Mouse (Mus musculus): ENCODE results near the gene Vac14.

Gene Vac14

DNA sequence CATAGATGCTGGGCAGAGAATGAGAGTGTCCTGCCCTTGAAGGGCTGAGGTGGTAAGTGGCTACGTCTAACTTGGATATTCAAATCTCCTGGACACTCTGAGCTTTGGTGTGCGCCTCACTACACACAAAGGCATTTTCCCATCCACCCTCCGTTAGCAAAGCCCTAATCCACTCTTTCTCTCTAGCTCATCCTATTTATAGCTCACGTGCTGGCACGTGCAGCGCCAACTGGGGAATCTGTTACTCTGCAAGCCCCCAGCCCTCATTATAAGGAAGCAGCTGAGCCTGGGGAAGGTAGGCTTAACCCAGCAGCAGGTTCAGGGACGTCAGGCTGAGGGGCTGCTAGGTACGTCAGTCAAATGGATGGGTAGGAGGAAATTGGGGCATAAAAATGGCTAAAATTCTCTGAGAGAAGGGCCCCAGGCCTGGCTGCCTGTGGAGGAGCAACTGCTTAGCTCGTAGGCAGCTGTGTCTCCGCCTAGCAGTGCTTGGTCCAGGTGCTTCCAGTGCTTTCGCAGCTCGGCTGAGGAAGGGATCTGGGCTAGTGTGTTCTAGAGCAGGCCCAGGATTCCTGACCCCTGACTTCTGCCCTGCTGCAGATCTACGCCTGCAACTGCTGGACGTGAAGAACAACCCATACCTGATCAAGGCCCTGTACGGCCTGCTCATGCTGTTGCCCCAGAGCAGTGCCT is 96.6 kb downstream of the Vac14 start:
- in situ Hi-C loops (cut with MboI, MseI), result loop anchor here in 1 of 2 experiments (5.0 kb wide), 1 partner anchor 98 kb away; the partner anchor contains the start of gene Vac14

DNA sequence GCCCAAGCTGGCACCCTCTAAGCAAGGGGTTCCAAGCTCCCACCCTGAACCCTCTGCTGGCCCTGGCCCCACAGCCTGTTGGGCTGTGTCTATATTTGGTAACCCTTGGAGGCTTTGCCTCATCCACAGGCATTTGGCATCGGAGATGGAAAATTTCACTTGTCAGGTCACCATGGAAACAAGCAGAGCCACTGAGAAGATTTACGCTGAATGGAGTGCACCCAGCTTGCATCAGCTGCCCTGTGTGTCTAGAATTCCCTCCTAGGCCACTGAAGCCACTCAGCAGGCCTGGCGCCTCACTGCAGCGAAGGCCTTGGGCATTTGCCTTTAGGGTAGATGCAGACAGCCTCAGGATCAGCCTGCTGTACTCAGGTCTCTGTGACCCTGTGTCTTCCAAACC is 97.7 kb downstream of the Vac14 start:
- in situ Hi-C loops (cut with MboI, MseI), result loop anchor here in 1 of 2 experiments (5.0 kb wide), 1 partner anchor 99 kb away; the partner anchor contains the start of gene Vac14

DNA sequence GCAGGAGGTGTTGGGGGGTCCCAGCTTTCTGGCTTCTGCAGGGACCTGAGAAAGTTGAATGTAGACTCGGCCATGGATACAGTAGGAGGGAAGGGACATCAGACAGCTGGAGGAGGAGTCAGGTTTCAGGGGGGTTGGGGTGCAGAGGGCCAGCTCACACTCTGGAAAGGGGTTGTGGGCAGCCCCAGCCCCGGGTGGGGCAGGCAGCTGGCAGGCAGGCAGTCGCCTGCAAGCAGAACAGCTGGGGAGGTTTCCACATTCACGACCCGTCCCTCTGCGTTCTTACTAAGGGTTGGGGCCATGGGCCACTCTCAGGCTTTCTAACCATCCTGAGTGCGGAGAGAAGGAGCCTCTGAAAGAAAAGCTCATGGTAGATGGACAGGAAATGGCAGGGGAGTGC is 98.7 kb downstream of the Vac14 start:
- in situ Hi-C loops (cut with MboI, MseI), result loop anchor here in 1 of 2 experiments (5.0 kb wide), 1 partner anchor 100 kb away; the partner anchor contains the start of gene Vac14

DNA sequence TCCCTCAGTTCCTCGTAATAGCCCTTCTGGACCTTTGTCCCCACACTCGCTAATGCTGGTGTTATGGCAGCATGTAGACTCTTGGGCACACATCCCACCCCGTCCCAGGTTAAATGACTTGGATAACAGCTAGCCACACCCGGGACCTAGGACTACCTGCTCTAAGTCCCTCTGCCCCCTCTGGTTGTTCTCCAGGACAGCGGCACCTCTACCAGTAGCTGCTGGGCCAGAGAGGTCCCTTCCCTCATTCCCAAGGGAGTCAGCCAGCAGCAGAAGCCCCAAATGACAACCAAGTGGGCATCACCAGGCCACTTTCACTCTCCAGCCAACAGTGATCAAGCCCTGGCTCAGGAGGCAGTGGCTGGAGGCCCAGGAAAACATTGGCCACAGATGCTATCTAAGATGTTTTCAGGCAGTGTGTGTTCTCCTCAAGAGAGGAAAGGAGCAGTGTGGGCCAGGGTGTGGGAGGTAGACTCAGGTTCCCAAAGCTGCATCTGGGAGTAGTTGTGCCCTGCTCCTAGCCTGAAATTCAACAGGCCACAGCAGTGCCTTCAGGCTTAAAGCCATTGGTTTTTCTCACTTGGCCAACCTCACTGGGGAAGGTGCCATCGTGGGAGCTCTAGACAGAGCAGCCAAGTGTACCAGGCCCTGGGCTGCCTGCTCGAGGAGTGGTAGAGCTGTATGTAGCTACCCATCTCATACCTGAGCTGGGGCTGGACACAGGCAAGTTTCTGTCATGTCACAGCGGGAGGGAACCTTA is 100.0 kb downstream of the Vac14 start:
- in situ Hi-C loops (cut with MboI, MseI), result loop anchor here in 1 of 2 experiments (5.0 kb wide), 1 partner anchor 101 kb away; the partner anchor contains the start of gene Vac14

DNA sequence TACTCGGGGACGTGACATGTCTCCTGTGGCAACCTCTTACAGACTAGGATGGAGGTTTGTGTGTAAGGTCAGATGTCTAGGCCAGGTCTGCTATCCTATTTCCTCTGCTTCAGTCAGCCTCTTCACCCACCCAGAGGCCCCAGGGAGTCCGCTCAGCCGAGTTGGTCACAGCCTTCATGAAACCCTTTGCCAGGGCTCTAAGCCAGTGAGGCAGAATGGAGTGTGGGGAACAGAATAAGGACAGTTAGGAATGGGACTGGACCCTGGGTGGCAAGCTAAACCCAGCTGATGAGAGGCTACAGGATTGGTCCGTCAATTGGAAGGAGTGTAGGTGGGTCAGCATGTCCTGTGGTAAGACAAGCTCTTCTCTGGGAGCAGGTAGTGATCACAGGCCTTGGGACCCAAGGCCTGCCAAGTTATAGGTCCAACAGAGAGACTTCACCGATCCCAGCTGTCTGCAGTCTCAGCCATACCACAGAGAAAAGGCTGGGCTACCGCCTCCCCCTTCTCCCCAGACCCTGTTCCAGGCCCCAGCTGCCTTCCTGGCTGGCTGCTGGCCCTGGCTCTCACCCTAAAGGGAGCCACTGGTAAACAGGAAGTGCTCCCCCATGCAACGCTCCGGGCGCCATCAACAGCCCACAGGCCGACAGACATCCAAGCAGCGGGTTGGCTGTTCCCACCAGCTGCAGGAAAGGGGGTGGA is 100.7 kb downstream of the Vac14 start:
- in situ Hi-C loops (cut with MboI, MseI), result loop anchor here in 1 of 2 experiments (5.0 kb wide), 1 partner anchor 102 kb away; the partner anchor contains the start of gene Vac14

DNA sequence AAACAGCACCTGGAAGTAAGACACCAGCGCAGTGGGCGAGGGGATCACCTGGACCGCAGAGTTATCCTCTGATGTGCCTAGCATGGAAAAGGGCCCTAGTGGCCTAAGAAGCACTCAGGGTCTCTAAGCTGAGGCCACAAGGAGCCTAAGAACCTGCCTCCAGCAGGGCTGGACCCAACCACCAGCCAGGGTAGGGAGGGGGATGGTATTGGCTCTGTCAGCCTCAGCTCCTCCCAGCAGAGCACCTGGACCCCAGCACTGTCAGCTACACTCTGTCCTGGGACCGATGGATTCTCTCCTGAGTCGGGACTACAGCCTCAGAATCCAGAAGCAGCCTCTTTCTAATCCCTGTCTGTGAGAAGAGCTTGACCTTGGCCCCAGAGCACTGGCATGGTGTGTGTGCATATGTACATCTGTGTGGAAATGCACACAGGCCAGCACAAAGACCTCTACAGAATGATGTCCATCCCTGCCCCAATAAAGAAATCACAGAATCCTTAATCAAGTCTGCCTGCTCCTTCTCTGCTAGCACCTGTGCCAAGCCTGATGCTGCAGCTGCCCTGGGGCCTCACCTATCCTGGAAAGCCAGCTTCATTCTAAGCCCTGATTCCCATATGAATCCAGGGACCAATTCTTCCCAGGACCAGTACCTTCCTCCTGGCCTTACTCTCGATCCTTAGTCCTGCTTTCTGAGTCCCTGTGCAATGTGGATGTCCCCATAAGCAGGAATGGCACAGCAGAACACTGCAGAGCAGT is 101.7 kb downstream of the Vac14 start:
- in situ Hi-C loops (cut with MboI, MseI), result loop anchor here (5.0 kb wide), 1 partner anchor 103 kb away; the partner anchor contains the start of gene Vac14 (in 2 of the 2)

DNA sequence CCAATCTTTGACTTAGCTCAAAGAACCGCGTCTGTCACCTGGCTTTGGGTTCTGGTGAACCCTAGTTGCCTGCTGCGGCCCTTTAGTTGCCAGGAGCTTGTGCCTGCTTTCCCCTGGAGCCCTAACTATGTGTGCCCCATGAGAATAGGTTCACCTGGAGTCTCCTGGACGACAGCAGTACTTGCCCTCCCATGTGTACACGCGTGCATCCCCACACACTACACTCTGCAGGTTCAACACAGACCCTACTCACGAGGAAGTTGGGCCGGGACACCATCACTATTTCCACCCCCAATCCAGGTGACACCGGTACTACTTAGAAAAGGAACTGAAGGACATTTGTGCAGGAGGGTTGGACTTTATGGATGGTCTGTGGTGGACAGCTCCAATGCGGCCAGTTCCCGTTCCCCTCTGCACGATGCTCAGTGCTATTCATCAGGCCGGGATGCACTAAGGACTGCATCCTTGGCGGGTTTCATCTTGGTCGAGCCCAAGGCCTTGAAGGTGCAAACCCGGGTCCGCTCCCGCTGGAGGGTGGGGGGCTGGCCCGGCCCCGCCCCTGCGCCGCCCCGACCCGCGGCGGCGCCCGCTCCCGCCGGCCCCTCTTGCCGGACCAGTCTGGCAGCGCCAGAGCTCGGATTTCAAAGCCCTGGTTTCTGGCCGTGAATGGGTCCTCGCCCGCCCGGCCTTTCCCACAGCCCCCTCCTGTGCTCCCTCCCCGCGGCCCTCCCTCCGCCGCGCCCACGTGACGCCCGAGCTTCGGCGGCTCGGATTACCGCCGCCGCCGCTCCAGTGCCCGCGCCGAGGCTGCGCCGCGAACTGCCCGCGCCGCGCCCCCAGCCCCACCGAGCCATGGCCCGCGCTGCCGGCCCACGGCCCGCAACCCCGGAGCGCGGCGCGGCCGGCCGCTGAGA is 102.6 kb downstream of the Vac14 start, which contains the start of gene Mtss1l:
Gene Mtss1l, plus strand, starts transcription at position 792 of the 914 bp plus-strand sequence.
- in situ Hi-C loops (cut with MboI, MseI), result loop anchor here in 1 of 2 experiments (5.0 kb wide), 1 partner anchor 104 kb away; the partner anchor contains the start of gene Vac14

DNA sequence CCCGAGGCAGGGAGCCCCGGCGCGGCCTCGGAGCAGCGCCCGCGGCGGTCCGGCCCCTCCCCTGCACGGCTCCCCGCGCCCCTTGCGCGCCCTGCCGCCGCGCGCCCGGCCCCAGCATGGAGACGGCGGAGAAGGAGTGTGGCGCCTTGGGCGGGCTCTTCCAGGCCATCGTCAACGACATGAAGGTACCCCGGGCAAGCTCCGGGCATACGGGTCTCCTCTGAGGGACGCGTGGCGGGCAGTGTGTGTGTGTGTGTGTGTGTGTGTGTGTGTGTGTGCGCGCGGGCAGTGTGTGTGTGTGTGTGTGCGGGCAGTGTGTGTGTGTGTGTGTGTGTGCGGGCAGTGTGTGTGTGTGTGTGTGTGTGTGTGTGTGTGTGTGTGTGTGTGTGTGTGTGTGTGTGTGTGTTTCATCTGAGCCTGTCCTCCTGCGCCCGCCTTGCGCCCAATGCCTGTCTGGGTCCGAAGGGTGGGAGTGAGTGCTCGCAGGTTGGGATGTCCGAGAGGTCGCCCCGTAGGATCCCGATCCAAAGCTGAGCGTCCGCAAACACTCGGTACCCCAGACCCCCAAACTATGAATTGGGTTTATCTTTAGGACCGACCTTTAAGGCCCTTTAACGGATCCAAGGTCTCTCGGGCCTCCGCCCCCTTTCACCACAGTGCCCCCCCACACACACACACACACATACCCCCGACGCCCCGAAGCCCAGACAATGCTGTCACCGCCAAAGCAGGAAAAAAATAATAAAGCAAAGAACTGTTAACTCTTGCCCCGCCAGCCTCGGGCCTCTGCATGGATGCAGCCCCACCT is 103.4 kb downstream of the Vac14 start:
- in situ Hi-C loops (cut with MboI, MseI), result loop anchor here in 1 of 2 experiments (5.0 kb wide), 1 partner anchor 105 kb away; the partner anchor contains the start of gene Vac14

DNA sequence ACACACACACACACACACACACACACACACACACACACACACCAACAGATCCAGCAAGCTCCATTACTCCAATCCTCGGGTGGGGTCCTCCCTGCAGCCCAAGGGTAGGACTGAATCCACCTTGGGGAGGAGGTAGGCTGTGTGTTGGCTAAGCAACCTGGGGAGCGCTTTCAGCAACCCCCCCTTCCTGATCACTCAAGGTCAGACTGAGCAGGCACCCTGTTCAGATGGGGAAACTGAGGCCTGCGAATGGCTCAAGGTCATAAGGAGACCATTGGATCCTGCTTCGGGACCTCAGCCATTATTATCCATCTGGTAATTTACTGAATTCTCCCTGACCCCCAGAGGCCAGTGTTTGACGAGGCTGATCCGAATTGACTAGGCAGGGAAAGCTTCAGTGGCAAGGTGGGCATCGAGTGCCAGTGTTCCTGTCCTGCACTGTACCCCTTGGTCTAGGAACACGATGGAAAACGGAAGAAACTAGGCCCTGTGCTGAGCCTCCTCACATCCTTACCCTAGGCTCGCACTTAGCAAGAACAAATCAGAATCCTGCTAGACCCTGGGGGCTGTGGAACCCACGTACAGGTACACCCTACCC is 104.1 kb downstream of the Vac14 start:
- in situ Hi-C loops (cut with MboI, MseI), result loop anchor here in 1 of 2 experiments (5.0 kb wide), 1 partner anchor 105 kb away; the partner anchor contains the start of gene Vac14

DNA sequence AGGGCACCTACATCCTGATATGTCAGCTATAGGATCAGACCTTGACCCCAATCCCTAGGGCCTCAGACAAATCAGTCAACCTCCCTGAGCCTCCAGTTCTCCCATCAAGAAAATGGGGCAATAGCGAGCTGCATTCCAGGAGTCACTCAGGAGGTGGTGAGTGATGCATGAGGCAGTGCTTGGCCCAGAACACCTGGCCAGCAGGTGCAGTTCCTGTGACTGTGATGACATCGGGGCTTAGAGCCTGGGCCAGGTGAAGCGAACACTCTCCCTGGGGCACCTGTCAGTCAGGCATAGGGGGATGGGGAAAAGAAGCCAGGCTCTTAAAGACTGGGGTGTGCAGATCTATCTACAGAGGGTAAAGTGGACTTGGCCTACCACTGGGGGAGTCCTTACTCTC is 106.1 kb downstream of the Vac14 start:
- in situ Hi-C loops (cut with MboI, MseI), result loop anchor here in 1 of 2 experiments (5.0 kb wide), 1 partner anchor 107 kb away; the partner anchor contains the start of gene Vac14

DNA sequence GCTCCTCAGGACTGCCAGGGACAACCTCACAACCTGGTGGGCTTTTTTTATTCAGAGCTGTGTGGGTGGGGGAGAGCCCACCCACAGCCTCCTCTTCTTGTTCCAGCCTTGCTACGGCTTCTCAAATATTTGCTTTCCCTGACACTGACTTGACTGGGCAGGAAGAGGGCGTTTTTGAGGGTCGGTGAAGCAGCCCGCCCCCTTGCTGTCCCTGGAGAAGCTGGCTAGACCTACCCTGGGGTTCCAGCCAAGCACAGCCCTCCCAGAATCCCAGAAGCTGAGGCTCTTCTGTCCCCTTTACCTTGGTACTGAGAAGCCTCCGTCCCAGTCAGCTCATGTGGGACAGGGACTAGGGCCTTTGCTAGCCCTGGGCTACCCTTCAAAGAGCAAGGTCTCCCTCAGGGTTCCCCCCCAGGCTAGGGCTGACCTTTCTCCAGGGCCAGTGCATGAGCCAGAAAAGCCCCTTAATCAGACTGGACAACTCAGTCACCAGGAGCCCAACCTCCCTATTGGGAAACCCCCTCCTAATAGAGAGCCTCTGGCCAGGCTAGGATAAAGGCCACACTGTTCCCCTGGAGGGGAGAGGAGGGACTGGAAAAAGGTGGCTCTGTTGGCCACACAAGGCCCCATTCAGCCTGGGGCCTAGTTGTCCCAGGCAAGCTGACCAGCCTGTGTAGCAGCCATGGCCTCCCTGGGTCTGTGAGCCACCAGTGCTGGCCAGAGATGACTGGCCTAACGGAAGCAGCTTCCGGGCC is 106.9 kb downstream of the Vac14 start:
- in situ Hi-C loops (cut with MboI, MseI), result no loop called here

DNA sequence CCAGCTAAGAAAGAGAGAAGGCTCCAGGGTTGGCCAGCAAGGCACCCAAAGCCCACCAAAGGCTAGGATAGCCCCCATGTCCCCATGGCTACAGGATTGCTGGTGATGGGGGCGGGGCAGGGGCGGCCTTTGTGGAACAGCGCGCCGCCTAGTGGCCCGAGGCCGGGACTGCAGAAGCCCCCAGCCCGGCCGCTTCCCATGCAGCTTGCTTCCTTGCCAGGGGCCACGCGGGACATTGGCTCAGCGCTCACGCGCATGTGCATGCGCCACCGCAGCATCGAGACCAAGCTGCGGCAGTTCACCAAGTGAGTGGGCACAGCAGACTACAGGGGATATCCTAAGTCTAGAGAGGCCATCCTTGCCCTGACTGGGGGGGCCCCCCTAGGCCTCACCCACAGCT is 108.5 kb downstream of the Vac14 start:
- in situ Hi-C loops (cut with MboI, MseI), result no loop called here

DNA sequence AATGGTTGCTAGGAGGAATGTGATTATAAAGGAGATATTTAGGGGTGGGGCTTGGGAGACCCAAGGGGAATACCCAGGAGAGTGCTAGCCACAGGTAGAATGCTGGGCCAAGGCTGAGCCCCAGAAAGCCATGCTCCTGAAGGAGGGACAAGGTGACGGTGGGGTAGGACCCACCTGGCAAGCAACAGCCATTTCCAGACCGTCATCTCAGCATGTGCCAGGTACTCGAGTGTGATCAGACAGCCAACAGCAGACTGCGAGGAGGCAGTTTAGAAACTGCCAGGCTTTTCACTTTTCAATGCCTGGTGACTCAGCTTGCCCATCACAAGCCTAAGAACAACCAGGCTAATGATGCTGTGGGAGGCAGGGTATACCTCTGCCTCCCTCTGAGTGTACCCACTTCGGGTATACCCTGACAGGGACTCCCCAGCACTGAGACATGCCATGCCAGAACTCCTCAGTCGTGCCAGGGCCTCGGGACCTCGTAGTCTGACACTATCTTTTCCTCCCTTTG is 113.0 kb downstream of the Vac14 start:
- in situ Hi-C loops (cut with MboI, MseI), result no loop called here

DNA sequence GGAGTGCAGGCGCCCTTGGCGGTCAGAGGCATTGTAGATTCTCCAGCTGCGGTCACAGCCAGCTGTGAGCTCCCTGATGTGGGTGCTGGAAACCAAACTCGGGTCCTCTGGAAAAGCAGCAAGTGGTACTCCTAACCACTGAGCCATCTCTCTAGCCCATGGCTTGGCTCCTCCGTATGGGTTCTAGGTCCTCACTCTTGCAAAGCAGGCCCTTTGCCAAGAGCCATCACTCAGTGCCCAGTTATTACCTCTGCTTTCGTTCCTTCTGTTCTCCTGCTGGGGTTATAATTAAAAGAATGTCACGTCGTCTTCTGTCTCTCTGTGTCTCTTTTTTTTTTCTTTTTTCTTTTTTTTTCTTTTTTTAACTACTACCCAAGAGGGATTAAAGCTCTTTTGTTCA is 114.7 kb downstream of the Vac14 start:
- in situ Hi-C loops (cut with MboI, MseI), result no loop called here

DNA sequence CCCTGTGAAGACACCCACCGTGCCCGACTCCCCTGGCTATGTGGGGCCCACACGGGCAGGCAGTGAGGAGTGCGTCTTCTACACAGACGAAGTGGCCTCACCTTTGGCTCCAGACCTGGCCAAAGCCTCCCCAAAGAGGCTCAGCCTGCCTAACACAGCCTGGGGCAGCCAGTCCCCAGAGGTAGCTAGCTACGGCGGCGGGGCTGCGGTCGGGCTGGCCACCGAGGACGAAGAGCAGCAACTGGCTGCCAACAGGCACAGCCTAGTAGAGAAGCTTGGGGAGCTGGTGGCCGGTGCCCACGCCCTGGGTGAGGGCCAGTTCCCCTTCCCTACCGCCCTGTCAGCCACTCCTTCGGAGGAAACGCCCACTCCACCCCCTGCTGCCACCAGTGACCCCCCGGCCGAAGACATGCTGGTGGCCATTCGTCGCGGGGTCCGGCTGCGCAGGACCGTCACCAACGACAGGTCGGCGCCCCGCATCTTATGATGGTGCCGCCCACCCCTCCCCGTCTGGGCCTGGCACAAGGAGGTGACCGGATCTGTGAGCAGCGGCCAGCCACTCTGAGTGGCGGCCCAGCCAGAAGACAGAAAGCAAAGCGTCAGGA is 120.3 kb downstream of the Vac14 start:
- in situ Hi-C loops (cut with MboI, MseI), result no loop called here

DNA sequence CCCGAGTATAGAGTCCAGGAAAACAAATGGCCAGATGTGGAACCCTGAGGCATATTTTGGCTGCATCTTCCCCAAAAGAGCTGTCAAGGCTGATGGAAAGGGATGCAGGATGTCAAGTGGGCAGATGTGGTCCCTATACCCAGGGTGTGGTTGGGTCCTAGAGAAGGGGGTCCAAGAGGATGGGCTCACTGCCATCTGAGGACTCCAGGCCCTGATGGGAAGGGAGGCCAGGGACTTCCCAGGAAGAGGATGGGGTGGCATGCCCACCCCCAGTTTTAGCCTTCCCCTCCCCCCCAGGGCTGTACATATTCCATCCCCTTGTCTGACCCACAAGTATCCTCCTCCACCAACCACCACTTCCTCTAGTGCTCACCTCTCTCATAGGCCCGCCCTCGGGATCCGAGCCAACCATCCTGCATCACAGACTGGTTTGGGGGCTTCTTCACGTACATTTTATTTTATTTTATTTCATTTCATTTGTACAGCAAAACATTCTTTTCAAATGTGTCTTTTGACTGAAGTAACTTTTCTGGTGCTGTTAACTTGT is 122.3 kb downstream of the Vac14 start:
- in situ Hi-C loops (cut with MboI, MseI), result no loop called here
